11 mouse cellular contexts compared by ENCODE assay signal in the genomic region with DNA sequence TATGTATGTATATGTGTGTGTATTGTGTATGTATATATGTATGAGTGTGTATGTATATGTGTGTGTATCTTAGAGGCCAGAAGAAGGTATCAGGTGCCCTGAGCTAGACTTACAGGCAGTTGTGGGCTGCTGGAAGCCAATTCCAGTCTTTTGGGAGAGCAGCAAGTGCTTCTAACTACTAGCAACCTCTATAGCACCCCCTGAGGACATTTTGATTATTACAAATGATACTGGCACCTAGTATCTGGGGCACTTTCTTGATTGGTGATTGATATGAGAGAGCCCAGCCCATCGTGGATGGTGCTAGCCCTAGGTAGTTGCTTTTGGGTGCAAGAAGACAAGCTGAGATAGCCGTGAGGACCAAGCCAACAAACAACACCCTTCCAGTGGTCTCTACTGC.
DNase-seq lines count a peak whose midpoint lies in the region; ATAC-seq and TF ChIP-seq lines count a peak whose summit lies in the region.
"Had no signal": no experiment of that assay in that cellular context is flagged by ENCODE, and none has a peak within 500 bp of the region (broad histone marks: within the 10 kb centered on the region; RNA-seq: fewer than 3 reads in every experiment).

No protein-coding gene starts in this region.

- no peaks in the 10 kb centered on the region; the same call in 1 of the 2 replicates for H3K36me3 ChIP-seq in intestine, postnatal 0 days (ENCODE audit: control insufficient read depth, insufficient read depth)
- H3K36me3 ChIP-seq in intestine, embryonic 16.5 days (ENCODE audit: control insufficient read depth, insufficient read depth, low read length): no peaks in the 10 kb centered on the region
- H3K36me3 ChIP-seq in forebrain, embryonic 16.5 days (ENCODE audit: control insufficient read depth, insufficient read depth): no peaks in the 10 kb centered on the region
- H3K36me3 ChIP-seq: liver, embryonic 13.5 days; neural tube, embryonic 13.5 days had no signal

- H3K4me2 ChIP-seq in intestine, postnatal 0 days (replicated peaks; ENCODE audit: low read depth): no peak overlapping the region
- no peak overlapping the region for H3K4me2 ChIP-seq in intestine, embryonic 16.5 days (ENCODE audit: low read depth, low read length)
- H3K4me2 ChIP-seq in forebrain, embryonic 16.5 days (ENCODE audit: low read length): no peak overlapping the region
- H3K4me2 ChIP-seq: kidney, embryonic 15.5 days; liver, embryonic 13.5 days; neural tube, embryonic 13.5 days had no signal

- H3K27ac ChIP-seq in intestine, postnatal 0 days (ENCODE audit: low read depth, low read length): no peak overlapping the region
- no peak overlapping the region for H3K27ac ChIP-seq in intestine, embryonic 16.5 days (ENCODE audit: low read length)
- H3K27ac ChIP-seq in forebrain, embryonic 16.5 days (ENCODE audit: low read length): no peak overlapping the region
- H3K27ac ChIP-seq: kidney, embryonic 15.5 days; liver, embryonic 13.5 days; neural tube, embryonic 13.5 days had no signal

- peak; percentile 21 to 68 for DNase-seq in cerebellum, postnatal 10 days
- DNase-seq in cerebellum, postnatal 36 days: no peak
- peak; percentile 63 for DNase-seq in 3T3-L1 (ENCODE audit: low read depth, low spot score)
- DNase-seq in c-Kit-positive CD71-positive TER-119-positive erythroid progenitor cells, embryonic 14.5 days (ENCODE audit: low spot score): peak; percentile 7
- DNase-seq in spleen, postnatal 10 days (ENCODE audit: low spot score in 2 of 2): no peak
- DNase-seq: liver, embryonic 13.5 days had no signal

- 68% methylated on average over 2 of the region's 2 CpGs for WGBS in intestine, postnatal 0 days
- WGBS in intestine, embryonic 16.5 days: 73% methylated on average over 2 of the region's 2 CpGs
- WGBS in forebrain, embryonic 16.5 days: 79% methylated on average over 2 of the region's 2 CpGs

- H3K9ac ChIP-seq in intestine, postnatal 0 days (ENCODE audit: low read depth, low read length): no peak overlapping the region
- no peak overlapping the region for H3K9ac ChIP-seq in intestine, embryonic 16.5 days (ENCODE audit: low read depth, low read length)
- H3K9ac ChIP-seq in forebrain, embryonic 16.5 days (replicated peaks; ENCODE audit: low read depth, low read length): no peak overlapping the region
- H3K9ac ChIP-seq: kidney, embryonic 15.5 days; liver, embryonic 13.5 days; neural tube, embryonic 13.5 days had no signal

- no peaks in the 10 kb centered on the region for H3K4me1 ChIP-seq in intestine, postnatal 0 days (replicated peaks; ENCODE audit: control insufficient read depth, insufficient read depth, low read length)
- H3K4me1 ChIP-seq in intestine, embryonic 16.5 days (ENCODE audit: control insufficient read depth, insufficient read depth, low read length): no peaks in the 10 kb centered on the region
- H3K4me1 ChIP-seq in forebrain, embryonic 16.5 days (replicated peaks; ENCODE audit: control insufficient read depth, insufficient read depth, low read length): no peaks in the 10 kb centered on the region
- H3K4me1 ChIP-seq: liver, embryonic 13.5 days; neural tube, embryonic 13.5 days had no signal

- no peaks in the 10 kb centered on the region for H3K27me3 ChIP-seq in intestine, postnatal 0 days (replicated peaks; ENCODE audit: control insufficient read depth, insufficient read depth, low read length)
- H3K27me3 ChIP-seq in intestine, embryonic 16.5 days (replicated peaks; ENCODE audit: control insufficient read depth, insufficient read depth, low read length): no peaks in the 10 kb centered on the region
- H3K27me3 ChIP-seq in forebrain, embryonic 16.5 days (replicated peaks; ENCODE audit: control insufficient read depth, insufficient read depth, low read length): no peaks in the 10 kb centered on the region
- H3K27me3 ChIP-seq: kidney, embryonic 15.5 days; liver, embryonic 13.5 days; neural tube, embryonic 13.5 days had no signal

- TF ChIP-seq CTCF in intestine, postnatal 0 days (IDR thresholded peaks at IDR 0.05; ENCODE audit: low read depth): peak; percentile 55

- H3K4me3 ChIP-seq in intestine, postnatal 0 days (ENCODE audit: low read depth, low read length): no peak overlapping the region
- H3K4me3 ChIP-seq in intestine, embryonic 16.5 days (ENCODE audit: low read length): no peak overlapping the region
- H3K4me3 ChIP-seq in forebrain, embryonic 16.5 days (replicated peaks; ENCODE audit: low read length): no peak overlapping the region
- H3K4me3 ChIP-seq: kidney, embryonic 15.5 days; liver, embryonic 13.5 days; neural tube, embryonic 13.5 days had no signal

- H3K9me3 ChIP-seq in intestine, postnatal 0 days (ENCODE audit: control insufficient read depth): no peaks in the 10 kb centered on the region
- H3K9me3 ChIP-seq in intestine, embryonic 16.5 days (ENCODE audit: control insufficient read depth, low read length): no peaks in the 10 kb centered on the region
- H3K9me3 ChIP-seq in forebrain, embryonic 16.5 days (ENCODE audit: control insufficient read depth, low read length): no peaks in the 10 kb centered on the region
- H3K9me3 ChIP-seq: kidney, embryonic 15.5 days; liver, embryonic 13.5 days; neural tube, embryonic 13.5 days had no signal

- no peak for ATAC-seq in intestine, postnatal 0 days
- no peak for ATAC-seq in intestine, embryonic 16.5 days
- ATAC-seq in forebrain, embryonic 16.5 days: no peak

Comparison
In these comparisons a context has a peak if more than half of its experiments do, and no peak if none do; other contexts are left out.
1. DNase-seq: peak in cerebellum, postnatal 10 days (2 of 2), 3T3-L1 (single experiment) and c-Kit-positive CD71-positive TER-119-positive erythroid progenitor cells, embryonic 14.5 days (single experiment); none in cerebellum, postnatal 36 days (0 of 2) and spleen, postnatal 10 days (0 of 2).